Mouse (Mus musculus): Measurements from ENCODE around the gene Tagln2. TPM values are rescaled to one million over a fixed set of nuclear protein-coding genes. Genes with fewer than 3 reads are reported as not detected.

Tagln2 gene
- polyA plus RNA-seq, 1 experiment from 2014 or later = 104 TPM

- H3K27me3 ChIP-seq (ENCODE audit: insufficient read depth, low read length) = peaks cover 5% of the 10 kb centered on the region; the same call in 1 of the 2 replicates
- no peak overlapping the region for H3K9ac ChIP-seq (replicated peaks)
- H3K27ac ChIP-seq (ENCODE audit: low read depth) = peak overlapping the region; percentile 64; the same call in 1 of the 2 replicates
- TF ChIP-seq CTCF (IDR thresholded peaks at IDR 0.05; ENCODE audit: low read depth) (no peak), EP300 (IDR thresholded peaks at IDR 0.05; ENCODE audit: low read depth) (no peak)
- no peak; the same call in 1 of the 2 replicates for ATAC-seq
- H3K9me3 ChIP-seq (ENCODE audit: low read length) = no peaks in the 10 kb centered on the region
- 22% methylated on average over 7 of the region's 7 CpGs for WGBS (ENCODE audit: insufficient replicate concordance)
- H3K36me3 ChIP-seq (replicated peaks; ENCODE audit: insufficient read depth, low read length) = no peaks in the 10 kb centered on the region
- DNase-seq = no peak
- peak overlapping the region; percentile 60 for H3K4me2 ChIP-seq (ENCODE audit: low read depth, low read length)
- peaks cover 20% of the 10 kb centered on the region for H3K4me1 ChIP-seq (ENCODE audit: insufficient read depth)
- H3K4me3 ChIP-seq (ENCODE audit: low read depth, low read length) = peak overlapping the region; percentile 13; the same call in 1 of the 2 replicates
Observed at GRCm38 (mm10) chr1:172525971-172526370, 26.1 kb downstream of the Tagln2 start.

- Histone ChIP-seq H3K9me3 (ENCODE audit: low read length) (no peaks in the 10 kb centered on the region), H3K4me1 (ENCODE audit: insufficient read depth) (peaks cover 16% of the 10 kb centered on the region), H3K27ac (ENCODE audit: low read depth) (peak overlapping the region; percentile 64; the same call in 1 of the 2 replicates), H3K36me3 (replicated peaks; ENCODE audit: insufficient read depth, low read length) (no peaks in the 10 kb centered on the region), H3K4me3 (ENCODE audit: low read depth, low read length) (peak overlapping the region; percentile 29), H3K9ac (replicated peaks) (no peak overlapping the region), H3K27me3 (ENCODE audit: insufficient read depth, low read length) (peaks cover 7% of the 10 kb centered on the region), H3K4me2 (ENCODE audit: low read depth, low read length) (peak overlapping the region; percentile 60)
- DNase-seq = peak; percentile 60
- WGBS (ENCODE audit: insufficient replicate concordance) = 12% methylated on average over 23 of the region's 23 CpGs
- ATAC-seq = peak; percentile 48
- TF ChIP-seq EP300 (IDR thresholded peaks at IDR 0.05; ENCODE audit: low read depth) = 0 out of 2 replicates have a peak, but pooled peaks have one; percentile 38
- TF ChIP-seq CTCF (IDR thresholded peaks at IDR 0.05; ENCODE audit: low read depth) = no peak
Observed at GRCm38 (mm10) chr1:172526380-172527081, 26.7 kb downstream of the Tagln2 start.

GRCm38 (mm10) chr1:172527431-172527830, 27.6 kb downstream of the Tagln2 start:
- DNase-seq (no peak), ATAC-seq (no peak)
- WGBS (ENCODE audit: insufficient replicate concordance) = 87% methylated on average over 10 of the region's 10 CpGs
- Histone ChIP-seq H3K9ac (replicated peaks) (no peak overlapping the region), H3K4me1 (ENCODE audit: insufficient read depth) (peaks cover 16% of the 10 kb centered on the region), H3K27ac (ENCODE audit: low read depth) (no peak overlapping the region), H3K9me3 (ENCODE audit: low read length) (no peaks in the 10 kb centered on the region), H3K4me2 (ENCODE audit: low read depth, low read length) (no peak overlapping the region), H3K4me3 (ENCODE audit: low read depth, low read length) (no peak overlapping the region), H3K36me3 (replicated peaks; ENCODE audit: insufficient read depth, low read length) (no peaks in the 10 kb centered on the region), H3K27me3 (ENCODE audit: insufficient read depth, low read length) (peaks cover 13% of the 10 kb centered on the region)
- no peak for TF ChIP-seq CTCF (IDR thresholded peaks at IDR 0.05; ENCODE audit: low read depth)
- no peak for TF ChIP-seq EP300 (IDR thresholded peaks at IDR 0.05; ENCODE audit: low read depth)

- Histone ChIP-seq H3K27ac (ENCODE audit: low read depth) (no peak overlapping the region), H3K4me3 (ENCODE audit: low read depth, low read length) (no peak overlapping the region), H3K27me3 (ENCODE audit: insufficient read depth, low read length) (peaks cover 14% of the 10 kb centered on the region), H3K9ac (replicated peaks) (no peak overlapping the region), H3K9me3 (ENCODE audit: low read length) (no peaks in the 10 kb centered on the region), H3K36me3 (replicated peaks; ENCODE audit: insufficient read depth, low read length) (no peaks in the 10 kb centered on the region), H3K4me1 (ENCODE audit: insufficient read depth) (peaks cover 16% of the 10 kb centered on the region), H3K4me2 (ENCODE audit: low read depth, low read length) (no peak overlapping the region)
- peak; percentile 74 for ATAC-seq
- DNase-seq = peak; percentile 90
- TF ChIP-seq EP300 (IDR thresholded peaks at IDR 0.05; ENCODE audit: low read depth) (no peak), CTCF (IDR thresholded peaks at IDR 0.05; ENCODE audit: low read depth) (peak; percentile 99)
- WGBS (ENCODE audit: insufficient replicate concordance) = 4% methylated on average over 7 of the region's 7 CpGs
Observed at GRCm38 (mm10) chr1:172528701-172529100, 28.9 kb downstream of the Tagln2 start.

GRCm38 (mm10) chr1:172530544-172531220, 30.8 kb downstream of the Tagln2 start:
- Histone ChIP-seq H3K27ac (ENCODE audit: low read depth) (no peak overlapping the region), H3K9ac (replicated peaks) (no peak overlapping the region), H3K36me3 (replicated peaks; ENCODE audit: insufficient read depth, low read length) (no peaks in the 10 kb centered on the region), H3K9me3 (ENCODE audit: low read length) (no peaks in the 10 kb centered on the region), H3K4me3 (ENCODE audit: low read depth, low read length) (no peak overlapping the region), H3K4me1 (ENCODE audit: insufficient read depth) (peaks cover 7% of the 10 kb centered on the region; the same call in 1 of the 2 replicates), H3K27me3 (ENCODE audit: insufficient read depth, low read length) (peaks cover 17% of the 10 kb centered on the region), H3K4me2 (ENCODE audit: low read depth, low read length) (no peak overlapping the region)
- TF ChIP-seq CTCF (IDR thresholded peaks at IDR 0.05; ENCODE audit: low read depth) (no peak), EP300 (IDR thresholded peaks at IDR 0.05; ENCODE audit: low read depth) (no peak)
- DNase-seq (no peak), ATAC-seq (no peak)
- WGBS (ENCODE audit: insufficient replicate concordance) = 45% methylated on average over 8 of the region's 8 CpGs

GRCm38 (mm10) chr1:172532551-172532950, 32.7 kb downstream of the Tagln2 start:
- H3K4me3 ChIP-seq (ENCODE audit: low read depth, low read length) = no peak overlapping the region
- WGBS (ENCODE audit: insufficient replicate concordance) = 4% methylated on average over 11 of the region's 13 CpGs
- H3K27ac ChIP-seq (ENCODE audit: low read depth) = no peak overlapping the region
- no peak for DNase-seq
- H3K9me3 ChIP-seq (ENCODE audit: low read length) = no peaks in the 10 kb centered on the region
- H3K9ac ChIP-seq (replicated peaks) = no peak overlapping the region
- no peak overlapping the region; the same call in 1 of the 2 replicates for H3K4me2 ChIP-seq (ENCODE audit: low read depth, low read length)
- H3K27me3 ChIP-seq (ENCODE audit: insufficient read depth, low read length) = peaks cover 17% of the 10 kb centered on the region
- H3K4me1 ChIP-seq (ENCODE audit: insufficient read depth) = no peaks in the 10 kb centered on the region
- no peak for TF ChIP-seq EP300 (IDR thresholded peaks at IDR 0.05; ENCODE audit: low read depth)
- no peak for TF ChIP-seq CTCF (IDR thresholded peaks at IDR 0.05; ENCODE audit: low read depth)
- ATAC-seq = no peak
- H3K36me3 ChIP-seq (replicated peaks; ENCODE audit: insufficient read depth, low read length) = no peaks in the 10 kb centered on the region
